Mouse (Mus musculus) C2C12 (cell line): ENCODE measurements around the gene Slco3a1. TPM values are rescaled to one million over a fixed set of nuclear protein-coding genes. Genes with fewer than 3 reads are reported as not detected.

ENCODE experiments used
- H3K27me3 ChIP-seq: one replicate; pipeline ENCODE4 v1.6.1; 2011; ENCODE audit not compliant: control insufficient read depth, insufficient read depth, insufficient read length
- H3K36me3 ChIP-seq: one replicate; pipeline ENCODE4 v1.6.1; 2011; ENCODE audit not compliant: control insufficient read depth, insufficient read depth
- H3K4me3 ChIP-seq: one replicate; pipeline ENCODE4 v1.5.1; 2011; ENCODE audit warnings: mild to moderate bottlenecking, control low read depth; ENCODE audit not compliant: poor library complexity, insufficient read depth, severe bottlenecking
- H3K79me2 ChIP-seq: one replicate; pipeline ENCODE4 v1.6.1; 2011; ENCODE audit not compliant: control insufficient read depth, insufficient read depth
- H3K79me3 ChIP-seq: one replicate; pipeline ENCODE4 v1.6.1; 2011; ENCODE audit warnings: low read depth, control low read depth
- H3ac ChIP-seq: one replicate; pipeline ENCODE3; 2011; ENCODE audit warnings: low read depth; ENCODE audit not compliant: control insufficient read depth, insufficient read length
- CEBPB ChIP-seq: IDR thresholded peaks from one replicate; pipeline ENCODE4 v1.6.1; 2011; ENCODE audit warnings: low read depth, mild to moderate bottlenecking, control low read depth, moderate library complexity
- CTCF ChIP-seq: IDR thresholded peaks from one replicate; pipeline ENCODE4 v1.5.1; 2011; ENCODE audit not compliant: control insufficient read depth, insufficient read depth, insufficient read length
- FOSL1 ChIP-seq: IDR thresholded peaks from one replicate; pipeline ENCODE4 v1.8.0; 2011; ENCODE audit warnings: mild to moderate bottlenecking, low read length; ENCODE audit not compliant: poor library complexity, insufficient read depth, severe bottlenecking
- MAX ChIP-seq: IDR thresholded peaks from one replicate; pipeline ENCODE4 v1.6.1; 2011; ENCODE audit warnings: mild to moderate bottlenecking, control low read depth
- MYOD1 ChIP-seq: IDR thresholded peaks from one replicate; pipeline ENCODE4 v1.6.1; 2011; ENCODE audit warnings: low read depth; ENCODE audit not compliant: control insufficient read depth, insufficient read length
- MYOG ChIP-seq: IDR thresholded peaks from one replicate; pipeline ENCODE4 v1.6.1; 2011; ENCODE audit not compliant: control insufficient read depth, insufficient read length; ENCODE audit errors: extremely low read depth
- USF1 ChIP-seq: IDR thresholded peaks from one replicate; pipeline ENCODE4 v1.6.1; 2011; ENCODE audit warnings: low read depth, mild to moderate bottlenecking, control low read depth, moderate library complexity
- polyA plus RNA-seq: library from polyadenylated mRNA; unstranded; fragments of >200 nt; fragmentation: generic; extraction: Trizol; gene quantifications from one replicate; pipeline ENCODE4 v1.2.1, GENCODE M21; 2012; ENCODE audit warnings: missing spikeins

The Slco3a1 gene
- polyA plus RNA-seq, 1 experiment, result 15.1 TPM

DNA sequence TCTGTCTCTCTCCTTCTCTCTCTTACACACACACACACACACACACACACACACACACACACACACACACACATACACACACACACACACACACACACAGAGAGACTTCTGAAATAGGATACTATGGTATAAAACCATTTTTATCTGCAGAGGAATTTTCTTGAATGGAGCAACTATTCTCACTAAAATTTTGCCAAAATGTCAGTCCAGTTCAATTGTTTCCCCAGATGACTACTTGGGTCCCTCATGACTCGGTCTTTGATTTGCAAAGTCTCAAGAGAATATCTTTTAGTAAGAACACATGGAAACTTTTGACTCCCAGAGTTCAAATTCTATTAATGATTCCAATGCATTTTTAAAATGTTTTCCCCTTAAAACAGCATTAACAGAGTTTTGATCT lies 60.8 kb downstream of the Slco3a1 start:
- Histone ChIP-seq H3K27me3 (no peaks in the 10 kb centered on the region), H3K79me2 (no peaks in the 10 kb centered on the region), H3K4me3 (no peak overlapping the region), H3K79me3 (no peaks in the 10 kb centered on the region), H3K36me3 (no peaks in the 10 kb centered on the region), H3ac (no peak overlapping the region)
- TF ChIP-seq USF1, result no peak
- no peak for TF ChIP-seq MYOG
- no peak for TF ChIP-seq MYOD1
- TF ChIP-seq CEBPB, result no peak
- no peak for TF ChIP-seq MAX

DNA sequence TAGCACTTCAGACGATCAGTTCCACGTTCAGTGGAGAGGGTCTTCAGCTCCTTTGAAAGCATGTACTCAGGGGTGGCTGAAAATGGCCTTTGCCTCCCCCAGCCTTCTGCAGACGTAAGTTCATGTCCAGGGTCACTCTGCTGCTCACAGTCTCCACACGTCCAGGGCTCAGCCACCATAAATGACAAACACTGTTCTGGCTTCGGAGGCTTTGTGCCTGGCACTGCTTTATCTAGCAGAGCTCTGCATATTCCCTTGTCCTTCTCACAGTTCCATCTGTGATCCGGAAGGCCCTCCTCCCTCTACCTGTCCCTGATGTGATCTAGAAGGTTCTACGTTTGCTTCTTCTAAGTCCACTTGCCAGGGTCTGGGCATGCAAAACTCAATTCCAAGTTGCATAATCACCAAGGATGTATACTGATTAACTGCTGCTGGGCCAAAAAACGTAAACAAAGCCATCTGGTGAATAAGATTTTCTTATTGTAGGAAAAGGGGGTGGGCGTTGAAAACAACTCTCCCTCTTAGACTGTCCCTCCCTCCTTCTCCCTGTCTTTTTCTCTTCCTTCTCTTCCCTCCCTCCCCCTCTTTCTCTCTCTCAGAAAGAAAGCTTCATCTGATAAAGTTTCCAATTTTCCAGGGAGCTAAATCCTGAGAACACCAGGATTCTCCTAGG lies 62.8 kb downstream of the Slco3a1 start:
- Histone ChIP-seq H3ac (no peak overlapping the region), H3K36me3 (no peaks in the 10 kb centered on the region), H3K27me3 (no peaks in the 10 kb centered on the region), H3K4me3 (no peak overlapping the region), H3K79me3 (no peaks in the 10 kb centered on the region), H3K79me2 (no peaks in the 10 kb centered on the region)
- TF ChIP-seq MYOD1 (no peak), FOSL1 (no peak), CEBPB (no peak), MAX (no peak)

DNA sequence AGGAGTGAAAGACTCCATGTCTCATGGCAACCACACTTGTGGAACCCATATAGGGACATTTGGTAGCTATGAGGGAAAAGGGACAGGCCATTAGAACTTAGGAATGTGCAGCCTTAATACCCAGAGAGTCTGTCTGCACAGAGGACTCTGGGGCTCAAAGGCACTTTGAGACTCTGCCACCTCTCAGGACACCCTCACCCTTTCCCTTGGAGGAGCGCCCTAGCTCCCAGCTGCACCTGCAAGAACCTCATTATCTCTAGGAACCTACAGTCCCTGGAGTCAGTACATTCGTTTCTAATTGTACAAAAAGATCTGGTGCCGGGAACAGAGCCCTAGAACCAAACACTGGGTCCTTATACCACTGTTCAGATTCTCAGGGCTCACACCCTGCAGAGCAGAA lies 66.4 kb downstream of the Slco3a1 start:
- Histone ChIP-seq H3K36me3 (no peaks in the 10 kb centered on the region), H3K4me3 (no peak overlapping the region), H3K27me3 (no peaks in the 10 kb centered on the region), H3K79me3 (no peaks in the 10 kb centered on the region), H3K79me2 (no peaks in the 10 kb centered on the region), H3ac (no peak overlapping the region)
- TF ChIP-seq CTCF, result no peak
- no peak for TF ChIP-seq USF1
- TF ChIP-seq MAX, result no peak

DNA sequence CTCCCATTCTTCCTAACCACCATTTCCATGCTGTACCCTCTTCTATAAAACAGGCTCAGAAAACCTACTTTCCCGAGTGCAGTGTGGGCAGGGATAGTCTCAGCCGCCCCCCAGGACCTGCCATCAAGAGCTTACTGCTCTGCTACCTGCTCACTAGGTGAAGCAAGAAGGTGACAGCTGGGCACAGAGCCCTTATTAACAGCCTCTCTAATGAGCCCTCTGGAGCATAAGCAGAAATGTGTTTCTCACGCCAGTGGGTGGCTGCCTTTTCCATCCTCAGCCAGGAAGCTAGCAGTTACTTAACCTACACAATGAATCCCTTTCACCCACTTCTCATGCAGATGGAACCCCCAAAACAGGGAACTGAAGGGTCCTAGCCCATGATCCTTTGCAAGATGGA lies 66.9 kb downstream of the Slco3a1 start:
- no peak overlapping the region for H3K4me3 ChIP-seq
- no peaks in the 10 kb centered on the region for H3K36me3 ChIP-seq
- no peak overlapping the region for H3ac ChIP-seq
- H3K79me3 ChIP-seq, result no peaks in the 10 kb centered on the region
- no peak for TF ChIP-seq CEBPB
- TF ChIP-seq FOSL1, result no peak
- no peak for TF ChIP-seq MYOG
- no peak for TF ChIP-seq CTCF
- TF ChIP-seq USF1, result no peak
- TF ChIP-seq MYOD1, result no peak
- TF ChIP-seq MAX, result no peak
- H3K79me2 ChIP-seq, result no peaks in the 10 kb centered on the region
- no peaks in the 10 kb centered on the region for H3K27me3 ChIP-seq

DNA sequence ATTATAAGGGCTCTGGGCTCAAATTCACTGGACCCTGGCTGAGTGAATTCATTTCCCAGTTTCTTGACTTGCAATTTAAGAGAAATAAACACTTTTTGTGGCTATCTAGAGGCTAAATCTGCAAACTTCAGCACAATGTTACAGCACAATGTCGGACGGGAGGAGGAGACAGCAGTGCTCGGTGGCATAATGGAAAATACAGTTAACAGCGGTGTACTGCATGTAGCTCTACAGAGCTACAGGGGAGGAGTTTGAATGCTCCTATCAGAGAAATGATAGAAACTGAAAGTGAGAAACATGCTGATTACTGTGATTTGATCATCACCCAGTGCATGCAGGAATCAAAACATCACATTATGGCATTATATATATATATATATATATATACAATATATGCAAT lies 68.5 kb downstream of the Slco3a1 start:
- Histone ChIP-seq H3K4me3 (no peak overlapping the region), H3ac (no peak overlapping the region), H3K79me3 (no peaks in the 10 kb centered on the region), H3K27me3 (no peaks in the 10 kb centered on the region), H3K36me3 (no peaks in the 10 kb centered on the region), H3K79me2 (no peaks in the 10 kb centered on the region)
- TF ChIP-seq FOSL1 (no peak), CEBPB (no peak), USF1 (no peak), MYOG (no peak), CTCF (no peak), MAX (no peak), MYOD1 (no peak)

DNA sequence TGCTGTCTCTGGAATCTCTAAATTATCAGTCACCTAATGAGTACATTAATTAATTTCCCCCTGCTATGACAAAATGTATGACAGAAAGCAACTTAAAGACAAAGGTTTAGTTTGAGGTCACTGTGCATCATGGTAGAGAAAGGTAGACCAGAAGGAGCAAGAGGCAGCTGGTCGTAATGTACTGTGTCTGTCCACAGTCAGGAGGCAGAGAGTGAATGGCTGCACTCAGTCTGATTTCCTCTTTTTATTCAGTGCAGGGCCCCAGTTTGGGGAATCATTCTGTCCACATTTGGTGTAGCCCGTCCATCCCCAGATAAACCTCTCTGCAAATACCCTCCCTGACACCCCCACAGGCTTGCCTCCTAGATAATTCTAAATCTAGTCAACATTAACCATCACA lies 68.9 kb downstream of the Slco3a1 start:
- Histone ChIP-seq H3K79me3 (no peaks in the 10 kb centered on the region), H3K27me3 (no peaks in the 10 kb centered on the region), H3K79me2 (no peaks in the 10 kb centered on the region), H3K4me3 (no peak overlapping the region), H3ac (no peak overlapping the region), H3K36me3 (no peaks in the 10 kb centered on the region)
- TF ChIP-seq USF1 (no peak), CTCF (no peak), FOSL1 (no peak), CEBPB (no peak), MYOG (no peak), MYOD1 (no peak), MAX (no peak)

DNA sequence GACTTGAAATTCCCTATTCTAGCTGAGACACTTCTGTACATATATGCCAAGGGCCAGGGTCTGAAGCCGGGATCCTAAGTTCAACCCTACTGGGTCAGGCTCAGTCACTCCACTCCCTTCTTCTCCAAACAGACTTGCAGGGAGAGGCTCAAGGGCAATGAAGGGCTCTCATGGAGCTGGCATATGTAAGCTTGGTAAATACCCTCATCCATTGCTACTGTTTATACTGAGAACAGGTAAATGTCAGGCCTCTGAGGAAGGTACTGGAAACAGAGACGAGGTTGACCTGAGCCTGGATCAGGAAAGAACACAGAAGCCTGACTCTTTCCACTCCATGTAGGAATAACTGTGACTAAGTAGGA lies 70.6 kb downstream of the Slco3a1 start:
- Histone ChIP-seq H3K36me3 (no peaks in the 10 kb centered on the region), H3K79me2 (no peaks in the 10 kb centered on the region), H3ac (no peak overlapping the region), H3K4me3 (no peak overlapping the region), H3K79me3 (no peaks in the 10 kb centered on the region), H3K27me3 (no peaks in the 10 kb centered on the region)
- no peak for TF ChIP-seq CTCF
- no peak for TF ChIP-seq MAX
- TF ChIP-seq USF1, result no peak
- no peak for TF ChIP-seq MYOG
- TF ChIP-seq CEBPB, result no peak
- no peak for TF ChIP-seq MYOD1
- TF ChIP-seq FOSL1, result no peak
